9 mouse cellular contexts compared by ENCODE assay signal in the genomic region with DNA sequence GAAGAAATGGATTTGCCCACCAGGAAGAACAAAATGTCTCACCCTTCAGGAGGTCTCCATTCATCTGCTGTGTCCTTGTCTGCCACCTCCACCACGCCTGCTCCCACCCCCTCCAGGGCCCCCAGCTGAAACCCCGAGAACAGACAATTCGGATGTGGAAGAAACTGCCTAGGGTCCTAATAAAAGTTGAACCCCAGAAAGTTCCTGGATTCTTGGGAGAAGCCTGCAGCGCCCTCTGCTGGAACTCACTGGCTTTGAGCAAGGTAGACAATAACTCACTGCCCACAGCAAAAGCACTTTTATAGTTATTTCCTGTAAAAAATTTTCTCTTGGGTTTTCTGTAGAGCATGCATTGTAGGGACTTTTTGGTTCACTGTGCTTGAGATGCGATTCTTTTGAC. TPM values are rescaled to one million over a fixed set of nuclear protein-coding genes. Genes with fewer than 3 reads are reported as not detected.
DNase-seq lines count a peak whose midpoint lies in the region; ATAC-seq and TF ChIP-seq lines count a peak whose summit lies in the region.
"Had no signal": no experiment of that assay in that cellular context is flagged by ENCODE, and none has a peak within 500 bp of the region (broad histone marks: within the 10 kb centered on the region; RNA-seq: fewer than 3 reads in every experiment).

No protein-coding gene starts in this region.

- no peak overlapping the region for H3K9ac ChIP-seq in forebrain, postnatal 0 days
- no peak overlapping the region for H3K9ac ChIP-seq in forebrain, embryonic 16.5 days (replicated peaks; ENCODE audit: low read depth, low read length)

- H3K4me3 ChIP-seq in forebrain, postnatal 0 days (ENCODE audit: low read depth, low read length), result no peak overlapping the region
- no peak overlapping the region for H3K4me3 ChIP-seq in forebrain, embryonic 16.5 days (replicated peaks; ENCODE audit: low read length)
- H3K4me3 ChIP-seq in heart, embryonic 10.5 days, result 0 out of 2 replicates have a peak overlapping the region, but pooled peaks have one; percentile 28
- H3K4me3 ChIP-seq: megakaryocyte, embryonic 14.5 days had no signal

- H3K4me2 ChIP-seq in forebrain, postnatal 0 days (ENCODE audit: low read depth), result no peak overlapping the region
- no peak overlapping the region for H3K4me2 ChIP-seq in forebrain, embryonic 16.5 days (ENCODE audit: low read length)

- no peaks in the 10 kb centered on the region for H3K36me3 ChIP-seq in forebrain, postnatal 0 days (ENCODE audit: insufficient read depth)
- no peaks in the 10 kb centered on the region for H3K36me3 ChIP-seq in forebrain, embryonic 16.5 days (ENCODE audit: control insufficient read depth, insufficient read depth)
- H3K36me3 ChIP-seq in heart, embryonic 10.5 days, result no peaks in the 10 kb centered on the region

- peak; percentile 64 for TF ChIP-seq CTCF in forebrain, postnatal 0 days (IDR thresholded peaks at IDR 0.05; ENCODE audit: low read depth)

- H3K9me3 ChIP-seq in forebrain, postnatal 0 days (ENCODE audit: low read length), result no peaks in the 10 kb centered on the region
- no peaks in the 10 kb centered on the region for H3K9me3 ChIP-seq in forebrain, embryonic 16.5 days (ENCODE audit: control insufficient read depth, low read length)
- H3K9me3 ChIP-seq in heart, embryonic 10.5 days, result no peaks in the 10 kb centered on the region
- H3K9me3 ChIP-seq: megakaryocyte, embryonic 14.5 days had no signal

- H3K27ac ChIP-seq in forebrain, postnatal 0 days (ENCODE audit: low read depth, low read length), result no peak overlapping the region
- no peak overlapping the region for H3K27ac ChIP-seq in forebrain, embryonic 16.5 days (ENCODE audit: low read length)
- H3K27ac ChIP-seq in heart, embryonic 10.5 days, result no peak overlapping the region

- peak; percentile 62 for DNase-seq in forebrain, postnatal 0 days
- peak; percentile 35 for DNase-seq in T-cell, adult 2 months (ENCODE audit: low spot score)
- DNase-seq in cerebellum, postnatal 36 days, result peak; percentile 62 to 71
- DNase-seq in heart, embryonic 10.5 days (ENCODE audit: low spot score), result no peak
- DNase-seq in layer of hippocampus, postnatal 14 days (ENCODE audit: low spot score in 2 of 2), result peak; percentile 50 to 65
- peak; percentile 76 for DNase-seq in mesoderm, embryonic 11.5 days (ENCODE audit: low read depth, low spot score)
- DNase-seq in thymus, adult 18-20 months, result peak; percentile 9 to 23

- ATAC-seq in forebrain, postnatal 0 days, result no peak
- no peak for ATAC-seq in forebrain, embryonic 16.5 days

- H3K27me3 ChIP-seq in forebrain, postnatal 0 days (ENCODE audit: insufficient read depth, low read length), result no peaks in the 10 kb centered on the region
- H3K27me3 ChIP-seq in forebrain, embryonic 16.5 days (replicated peaks; ENCODE audit: control insufficient read depth, insufficient read depth, low read length), result no peaks in the 10 kb centered on the region
- no peaks in the 10 kb centered on the region for H3K27me3 ChIP-seq in heart, embryonic 10.5 days (ENCODE audit: insufficient read depth, poor library complexity, severe bottlenecking)

- WGBS in forebrain, postnatal 0 days, result 12% methylated on average over 5 of the region's 5 CpGs
- 8% methylated on average over 5 of the region's 5 CpGs for WGBS in forebrain, embryonic 16.5 days
- WGBS in heart, embryonic 10.5 days, result 4% methylated on average over 5 of the region's 5 CpGs

- no peaks in the 10 kb centered on the region for H3K4me1 ChIP-seq in forebrain, postnatal 0 days (ENCODE audit: insufficient read depth)
- no peaks in the 10 kb centered on the region for H3K4me1 ChIP-seq in forebrain, embryonic 16.5 days (replicated peaks; ENCODE audit: control insufficient read depth, insufficient read depth, low read length)
- H3K4me1 ChIP-seq in heart, embryonic 10.5 days, result no peaks in the 10 kb centered on the region

RNA-seq across cellular contexts. Expression of a gene that starts 9.3 kb away (rescaled TPM):
- total RNA-seq in forebrain, postnatal 0 days (2014; rRNA removed), result not detected in 2 replicates
- not detected in 2 replicates for polyA plus RNA-seq in forebrain, postnatal 0 days (2015; fragmentation: Nextera tagmentation; extraction: Ambion mirVana)
- not detected in 2 replicates for polyA plus RNA-seq in forebrain, embryonic 16.5 days (2015; fragmentation: Nextera tagmentation; extraction: Ambion mirVana)
- polyA plus RNA-seq in heart, embryonic 10.5 days (2016; fragmentation: Nextera tagmentation; extraction: Ambion mirVana), result not detected in 2 replicates
- not detected for total RNA-seq in layer of hippocampus, postnatal 14 days (2021)

RNA-seq across cellular contexts. Expression of a gene that starts 22.8 kb away (rescaled TPM):
- not detected in 2 replicates for total RNA-seq in forebrain, postnatal 0 days (2014; rRNA removed)
- not detected in 2 replicates for polyA plus RNA-seq in forebrain, postnatal 0 days (2015; fragmentation: Nextera tagmentation; extraction: Ambion mirVana)
- not detected in 2 replicates for polyA plus RNA-seq in forebrain, embryonic 16.5 days (2015; fragmentation: Nextera tagmentation; extraction: Ambion mirVana)
- polyA plus RNA-seq in heart, embryonic 10.5 days (2016; fragmentation: Nextera tagmentation; extraction: Ambion mirVana), result not detected in 2 replicates
- total RNA-seq in layer of hippocampus, postnatal 14 days (2021), result not detected

RNA-seq across cellular contexts. Expression of a gene that starts 36.5 kb away (rescaled TPM):
- not detected in 2 replicates for total RNA-seq in forebrain, postnatal 0 days (2014; rRNA removed)
- not detected in 2 replicates for polyA plus RNA-seq in forebrain, postnatal 0 days (2015; fragmentation: Nextera tagmentation; extraction: Ambion mirVana)
- polyA plus RNA-seq in forebrain, embryonic 16.5 days (2015; fragmentation: Nextera tagmentation; extraction: Ambion mirVana), result not detected in 2 replicates
- polyA plus RNA-seq in heart, embryonic 10.5 days (2016; fragmentation: Nextera tagmentation; extraction: Ambion mirVana), result not detected in 2 replicates
- total RNA-seq in layer of hippocampus, postnatal 14 days (2021), result not detected
